Mouse (Mus musculus) ES-E14 (cell line): ENCODE data around the gene Smarcd3. TPM values are rescaled to one million over a fixed set of nuclear protein-coding genes. Genes with fewer than 3 reads are reported as not detected.

Source experiments
- DNase-seq: peaks from one replicate; pipeline ENCODE4 v3.0.0-alpha.2; 2013; ENCODE audit warnings: low read depth, low spot score
- H3K27ac ChIP-seq: 2 replicates; pipeline ENCODE4 v1.5.1; 2012; ENCODE audit warnings: low read depth, mild to moderate bottlenecking, low read length, moderate library complexity, mixed read lengths; ENCODE audit not compliant: poor library complexity, insufficient read depth, severe bottlenecking
- H3K36me3 ChIP-seq: 2 replicates; pipeline ENCODE4 v1.6.1; 2012; ENCODE audit warnings: mild to moderate bottlenecking, low read length, moderate library complexity, mixed read lengths; ENCODE audit not compliant: control insufficient read depth, poor library complexity, insufficient read depth, severe bottlenecking
- H3K4me1 ChIP-seq, 2 experiments: fragments of 150-350 bp in 1 of 2; sonication (generic) in 1 of 2; 2 replicates each; pipeline ENCODE4 v1.6.1; 2012; ENCODE audit warnings: low read length in 2 of 2, mild to moderate bottlenecking in 1 of 2, mixed read lengths in 1 of 2; ENCODE audit not compliant: control insufficient read depth in 2 of 2, insufficient read depth in 2 of 2, poor library complexity in 1 of 2
- H3K4me3 ChIP-seq, 2 experiments: fragments of 150-350 bp in 1 of 2; sonication (generic) in 1 of 2; 2 replicates each; pipeline ENCODE4 v1.5.1; 2012; ENCODE audit warnings: low read length in 2 of 2, low read depth in 1 of 2, mild to moderate bottlenecking in 1 of 2, mixed read lengths in 1 of 2; ENCODE audit not compliant: insufficient read depth in 1 of 2, poor library complexity in 1 of 2, severe bottlenecking in 1 of 2
- H3K9ac ChIP-seq: 2 replicates; pipeline ENCODE4 v1.6.1; 2012; ENCODE audit warnings: low read depth, mild to moderate bottlenecking, low read length, mixed read lengths; ENCODE audit not compliant: poor library complexity, insufficient read depth, severe bottlenecking
- H3K9me3 ChIP-seq: fragments of 150-350 bp; sonication (generic); 2 replicates; pipeline ENCODE4 v1.6.1; 2012; ENCODE audit warnings: low read depth, mild to moderate bottlenecking, low read length; ENCODE audit not compliant: control insufficient read depth, insufficient read depth
- CHD2 ChIP-seq: IDR thresholded peaks from 2 replicates; pipeline ENCODE4 v1.6.1; 2014; ENCODE audit warnings: mild to moderate bottlenecking, low read depth, low read length, inconsistent platforms
- HCFC1 ChIP-seq: IDR thresholded peaks from 2 replicates; pipeline ENCODE4 v1.6.1; 2012; ENCODE audit warnings: low read length, inconsistent platforms, borderline replicate concordance; ENCODE audit not compliant: insufficient read depth
- MAFK ChIP-seq: IDR thresholded peaks from 2 replicates; pipeline ENCODE4 v1.6.1; 2014; ENCODE audit warnings: mild to moderate bottlenecking, low read depth, low read length, inconsistent platforms; ENCODE audit not compliant: insufficient read depth
- ZC3H11A ChIP-seq: IDR thresholded peaks from 2 replicates; pipeline ENCODE4 v1.6.1; 2012; ENCODE audit warnings: low read depth, mild to moderate bottlenecking, inconsistent platforms, low read length, borderline replicate concordance
- ZNF384 ChIP-seq: IDR thresholded peaks from 2 replicates; pipeline ENCODE4 v1.6.1; 2012; ENCODE audit warnings: low read depth, low read length, inconsistent platforms
- in situ Hi-C, 2 experiments: fragments of 600-800 bp; cut with MboI; formaldehyde crosslinking; loops; one replicate each; pipeline ENCODE4 v1.15.1; 2025; ENCODE audit warnings: low sequenced_read_pairs in 2 of 2, inconsistent platforms in 1 of 2; ENCODE audit not compliant: unreplicated experiment in 2 of 2
- total RNA-seq: library from RNA; depleted of rRNA; stranded (reverse); fragments of 300-350 nt; gene quantifications from 2 replicates; pipeline ENCODE4 v1.2.3, GENCODE M21; 2012

Gene Smarcd3
- total RNA-seq, 1 experiment: 4.9 TPM

GRCm38 (mm10) chr5:24649701-24650100 is 25.5 kb upstream of the Smarcd3 start:
- TF ChIP-seq ZNF384 (no peak), CHD2 (no peak), HCFC1 (no peak), MAFK (no peak), ZC3H11A (no peak)

GRCm38 (mm10) chr5:24649231-24649630 is 25.0 kb upstream of the Smarcd3 start:
- Histone ChIP-seq H3K9me3 (no peaks in the 10 kb centered on the region), H3K27ac (no peak overlapping the region), H3K9ac (no peak overlapping the region), H3K4me1 (peaks cover 8 to 12% of the 10 kb centered on the region in 2 experiments; a peak in 3 of 4 replicates), H3K36me3 (no peaks in the 10 kb centered on the region), H3K4me3 (no peak overlapping the region)
- no peak for DNase-seq
- in situ Hi-C loops: no loop called here
- TF ChIP-seq HCFC1 (no peak), CHD2 (no peak), ZC3H11A (no peak), MAFK (no peak), ZNF384 (no peak)

More at GRCm38 (mm10) chr5:24649701-24650100, 25.5 kb upstream of the Smarcd3 start:
- peaks cover 8 to 12% of the 10 kb centered on the region in 2 experiments; a peak in 3 of 4 replicates for H3K4me1 ChIP-seq
- no peaks in the 10 kb centered on the region for H3K36me3 ChIP-seq
- in situ Hi-C loops: no loop called here
- H3K9ac ChIP-seq: no peak overlapping the region
- no peaks in the 10 kb centered on the region for H3K9me3 ChIP-seq
- DNase-seq: no peak
- H3K4me3 ChIP-seq: no peak overlapping the region
- no peak overlapping the region for H3K27ac ChIP-seq

- TF ChIP-seq ZNF384 (no peak), ZC3H11A (no peak), MAFK (no peak), CHD2 (no peak), HCFC1 (no peak)
- in situ Hi-C loops: no loop called here
- no peaks in the 10 kb centered on the region for H3K9me3 ChIP-seq
- DNase-seq: no peak
- peaks cover 0 to 4% of the 10 kb centered on the region in 2 experiments; a peak in 1 of 4 replicates for H3K4me1 ChIP-seq
- no peak overlapping the region for H3K9ac ChIP-seq
- no peak overlapping the region for H3K27ac ChIP-seq
- no peak overlapping the region for H3K4me3 ChIP-seq
- no peaks in the 10 kb centered on the region for H3K36me3 ChIP-seq
Observed at GRCm38 (mm10) chr5:24645454-24645853, 21.2 kb upstream of the Smarcd3 start.

- Histone ChIP-seq H3K36me3 (no peaks in the 10 kb centered on the region), H3K4me3 (no peak overlapping the region), H3K9me3 (no peaks in the 10 kb centered on the region), H3K27ac (no peak overlapping the region), H3K9ac (no peak overlapping the region), H3K4me1 (peaks cover 0 to 19% of the 10 kb centered on the region in 2 experiments; a peak in 1 of 4 replicates)
- TF ChIP-seq MAFK (no peak), ZC3H11A (no peak), ZNF384 (no peak), CHD2 (no peak), HCFC1 (no peak)
- DNase-seq: no peak
- in situ Hi-C loops: no loop called here
Observed at GRCm38 (mm10) chr5:24639081-24639480, 14.9 kb upstream of the Smarcd3 start.

GRCm38 (mm10) chr5:24638131-24638530 is 13.9 kb upstream of the Smarcd3 start:
- Histone ChIP-seq H3K4me1 (peaks cover 0 to 19% of the 10 kb centered on the region in 2 experiments; a peak in 1 of 4 replicates), H3K9me3 (no peaks in the 10 kb centered on the region), H3K27ac (no peak overlapping the region), H3K4me3 (no peak overlapping the region), H3K36me3 (no peaks in the 10 kb centered on the region), H3K9ac (no peak overlapping the region)
- in situ Hi-C loops: no loop called here
- TF ChIP-seq ZC3H11A (no peak), ZNF384 (no peak), HCFC1 (no peak), CHD2 (no peak), MAFK (no peak)
- no peak for DNase-seq
